Mouse (Mus musculus) forebrain, embryonic 11.5 days (tissue): ENCODE measurements at regions not wholly inside any gene's neighbourhood (a gene's known extent, or its start where the extent isn't known, plus 50 kb on each side); places are given as distances from the start of the nearest gene placed in this dataset.

Source experiments
- ATAC-seq: fragments of 200-750 bp; cut with Nextera tagmentation; replicated peaks from 2 replicates; pipeline ENCODE4 v1.8.0; 2017; ENCODE audit warnings: moderate TSS enrichment; ENCODE audit not compliant: low FRiP score
- DNase-seq: peaks from one replicate; pipeline ENCODE4 v3.0.0-alpha.2; 2017; ENCODE audit warnings: low spot score
- H3K27ac ChIP-seq: fragments of 300-500 bp; sonication (generic); 2 replicates; pipeline ENCODE4 v1.5.1; 2014; ENCODE audit warnings: low read depth, low read length
- H3K27me3 ChIP-seq: fragments of 300-500 bp; sonication (generic); 2 replicates; pipeline ENCODE4 v1.6.1; 2014; ENCODE audit warnings: mild to moderate bottlenecking, low read length, mixed read lengths; ENCODE audit not compliant: control insufficient read depth, insufficient read depth
- H3K36me3 ChIP-seq: fragments of 300-500 bp; sonication (generic); 2 replicates; pipeline ENCODE4 v1.6.1; 2014; ENCODE audit warnings: mild to moderate bottlenecking, low read length, moderate library complexity, mixed read lengths; ENCODE audit not compliant: control insufficient read depth, insufficient read depth
- H3K4me1 ChIP-seq: fragments of 300-500 bp; sonication (generic); replicated peaks from 2 replicates; pipeline ENCODE4 v1.6.1; 2014; ENCODE audit warnings: low read length, mixed read lengths; ENCODE audit not compliant: control insufficient read depth, insufficient read depth
- H3K4me2 ChIP-seq: fragments of 300-500 bp; sonication (generic); 2 replicates; pipeline ENCODE4 v1.6.1; 2014; ENCODE audit warnings: low read depth, mild to moderate bottlenecking, low read length, moderate library complexity, mixed read lengths; ENCODE audit not compliant: severe bottlenecking
- H3K4me3 ChIP-seq: fragments of 300-500 bp; sonication (generic); 2 replicates; pipeline ENCODE4 v1.5.1; 2014; ENCODE audit warnings: low read depth, low read length
- H3K9ac ChIP-seq: fragments of 300-500 bp; sonication (generic); 2 replicates; pipeline ENCODE4 v1.6.1; 2014; ENCODE audit warnings: low read length
- H3K9me3 ChIP-seq: fragments of 300-500 bp; sonication (generic); 2 replicates; pipeline ENCODE4 v1.6.1; 2016; ENCODE audit warnings: low read length, mixed read lengths; ENCODE audit not compliant: control insufficient read depth
- WGBS: fragments of 180-500 bp; shearing (Covaris S2); extraction: QIAGEN DNeasy Blood & Tissue Kit; methylation state at CpG from one replicate; pipeline ENCODE4 v1.1.7; 2014; 5-methylcytosine and 5-hydroxymethylcytosine counted together

DNA sequence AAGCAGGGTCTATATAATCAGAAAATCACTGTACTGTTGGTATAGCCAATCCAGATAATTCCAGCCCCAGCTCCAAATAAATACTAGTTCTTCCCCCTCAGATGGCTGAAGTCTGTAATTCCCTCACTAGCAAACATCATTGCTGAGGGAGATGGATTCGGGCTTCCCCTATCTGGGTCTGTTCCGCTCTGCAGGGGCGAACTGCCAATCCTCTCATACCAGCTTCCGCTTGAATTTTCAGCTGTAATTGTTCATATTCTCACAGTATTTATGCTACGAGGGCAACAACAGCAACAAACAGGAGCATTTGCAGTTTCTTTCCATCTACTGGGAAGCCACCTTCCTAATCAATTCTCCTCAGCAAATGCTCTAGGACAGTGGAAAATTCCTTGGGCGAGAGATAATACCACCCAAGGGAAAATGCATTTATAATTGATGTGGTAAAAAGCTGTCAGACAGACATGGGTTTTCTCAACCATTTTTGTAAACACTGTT, 1201.4 kb upstream of the Klhl29 start:
- WGBS, result 84% methylated on average over 6 of the region's 6 CpGs

More for the DNA sequence above, 1201.4 kb upstream of the Klhl29 start:
- ATAC-seq, result no peak
- H3K4me1 ChIP-seq, result no peaks in the 10 kb centered on the region
- H3K4me2 ChIP-seq, result no peak overlapping the region
- H3K27me3 ChIP-seq, result no peaks in the 10 kb centered on the region
- H3K36me3 ChIP-seq, result no peaks in the 10 kb centered on the region
- no peaks in the 10 kb centered on the region; the same call in 1 of the 2 replicates for H3K9me3 ChIP-seq
- no peak overlapping the region for H3K27ac ChIP-seq
- H3K4me3 ChIP-seq, result no peak overlapping the region
- DNase-seq, result no peak
- no peak overlapping the region for H3K9ac ChIP-seq
